Mouse (Mus musculus) hindbrain, embryonic 15.5 days (tissue): ENCODE measurements around the gene Adh6b. TPM values are rescaled to one million over a fixed set of nuclear protein-coding genes. Genes with fewer than 3 reads are reported as not detected.

Experiments used
- polyA plus RNA-seq: library from polyadenylated mRNA; unstranded; fragments of >200 nt; fragmentation: Nextera tagmentation; extraction: Ambion mirVana; gene quantifications from 2 replicates; pipeline ENCODE4 v1.2.1, GENCODE M21; 2015

Adh6b gene
- polyA plus RNA-seq, 1 experiment from 2014 or later: not detected

Other genes starting within 250 kb of the Adh6b start
- 6.9 and 7.4 TPM in 2 replicates for gene Trmt10a, start 198.3 kb upstream of the Adh6b start, polyA plus RNA-seq
- gene Mttp, start 196.8 kb upstream of the Adh6b start, polyA plus RNA-seq: 7.9 and 9.5 TPM in 2 replicates
- 0.09 TPM in 1 of 2 replicates, not detected in the other for gene 4930579F01Rik, start 147.9 kb upstream of the Adh6b start, polyA plus RNA-seq
- 0.46 and 0.62 TPM in 2 replicates for gene Adh7, start 124.0 kb upstream of the Adh6b start, polyA plus RNA-seq
- gene Adh1, start 80.8 kb upstream of the Adh6b start, polyA plus RNA-seq: 0.92 and 1.3 TPM in 2 replicates
- not detected in 2 replicates for gene Adh6a, start 28.5 kb upstream of the Adh6b start, polyA plus RNA-seq
- gene Adh4, start 73.7 kb downstream of the Adh6b start, polyA plus RNA-seq: not detected in 2 replicates
- gene Adh5, start 101.3 kb downstream of the Adh6b start, polyA plus RNA-seq: 186 and 189 TPM in 2 replicates
- gene Metap1, start 147.7 kb downstream of the Adh6b start, polyA plus RNA-seq: 44.8 and 46.2 TPM in 2 replicates
- 351 and 363 TPM in 2 replicates for gene Eif4e, start 184.4 kb downstream of the Adh6b start, polyA plus RNA-seq